Mouse (Mus musculus): ENCODE results near the gene Cep83. TPM values are rescaled to one million over a fixed set of nuclear protein-coding genes. Genes with fewer than 3 reads are reported as not detected.
A peak's percentile ranks its signal among the peaks of the same experiment; 100 is the strongest.

The Cep83 gene
- polyA plus RNA-seq, 1 experiment from 2014 or later = 22.5 TPM

DNA sequence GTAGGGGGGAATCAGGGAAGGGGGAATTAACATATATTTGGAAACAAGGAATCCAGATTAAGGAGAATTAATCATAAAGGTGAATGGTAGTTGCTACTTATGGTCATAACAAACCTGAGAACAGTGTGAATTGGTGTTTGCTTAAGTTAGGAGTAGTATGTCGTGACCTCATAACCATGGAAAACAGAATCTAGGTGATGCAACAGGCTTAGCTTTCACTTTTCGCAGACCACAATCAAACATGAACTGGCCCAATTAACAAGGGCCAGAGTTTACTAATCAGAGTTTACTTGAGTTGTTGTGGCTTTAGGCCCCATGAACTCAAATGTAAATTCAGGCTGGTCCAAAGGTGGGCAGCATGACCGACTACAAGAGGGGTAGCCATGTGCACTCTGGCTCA lies 105.5 kb downstream of the Cep83 start:
- H3K4me2 ChIP-seq (ENCODE audit: low read depth, low read length) = no peak overlapping the region
- no peak overlapping the region for H3K27ac ChIP-seq (replicated peaks; ENCODE audit: low read depth, low read length)
- 92% methylated on average over 3 of the region's 3 CpGs for WGBS
- no peak overlapping the region for H3K9ac ChIP-seq (ENCODE audit: low read depth, low read length)
- ATAC-seq (ENCODE audit: low read depth) = no peak
- H3K27me3 ChIP-seq (replicated peaks; ENCODE audit: control insufficient read depth, insufficient read depth, low read length) = no peaks in the 10 kb centered on the region
- H3K4me3 ChIP-seq (ENCODE audit: low read depth, low read length) = no peak overlapping the region
- no peaks in the 10 kb centered on the region for H3K9me3 ChIP-seq (ENCODE audit: control insufficient read depth, low read length)
- H3K36me3 ChIP-seq (ENCODE audit: control insufficient read depth, insufficient read depth, low read length) = peaks cover 7% of the 10 kb centered on the region; the same call in 1 of the 2 replicates
- no peak for DNase-seq (ENCODE audit: low spot score)
- no peaks in the 10 kb centered on the region for H3K4me1 ChIP-seq (ENCODE audit: control insufficient read depth, insufficient read depth, low read length)

GRCm38 (mm10) chr10:94794666-94795244 lies 106.3 kb downstream of the Cep83 start:
- Histone ChIP-seq H3K4me1 (ENCODE audit: control insufficient read depth, insufficient read depth, low read length) (no peaks in the 10 kb centered on the region), H3K4me3 (ENCODE audit: low read depth, low read length) (no peak overlapping the region), H3K9me3 (ENCODE audit: control insufficient read depth, low read length) (no peaks in the 10 kb centered on the region), H3K36me3 (ENCODE audit: control insufficient read depth, insufficient read depth, low read length) (peaks cover 7% of the 10 kb centered on the region; the same call in 1 of the 2 replicates), H3K27me3 (replicated peaks; ENCODE audit: control insufficient read depth, insufficient read depth, low read length) (no peaks in the 10 kb centered on the region), H3K4me2 (ENCODE audit: low read depth, low read length) (no peak overlapping the region), H3K9ac (ENCODE audit: low read depth, low read length) (no peak overlapping the region), H3K27ac (replicated peaks; ENCODE audit: low read depth, low read length) (no peak overlapping the region)
- WGBS = 89% methylated on average over 5 of the region's 5 CpGs
- ATAC-seq (ENCODE audit: low read depth) (no peak), DNase-seq (ENCODE audit: low spot score) (no peak)

- Histone ChIP-seq H3K27ac (replicated peaks; ENCODE audit: low read depth, low read length) (no peak overlapping the region), H3K4me3 (ENCODE audit: low read depth, low read length) (no peak overlapping the region), H3K9ac (ENCODE audit: low read depth, low read length) (no peak overlapping the region), H3K4me1 (ENCODE audit: control insufficient read depth, insufficient read depth, low read length) (no peaks in the 10 kb centered on the region), H3K36me3 (ENCODE audit: control insufficient read depth, insufficient read depth, low read length) (peaks cover 7% of the 10 kb centered on the region; the same call in 1 of the 2 replicates), H3K4me2 (ENCODE audit: low read depth, low read length) (no peak overlapping the region), H3K9me3 (ENCODE audit: control insufficient read depth, low read length) (no peaks in the 10 kb centered on the region), H3K27me3 (replicated peaks; ENCODE audit: control insufficient read depth, insufficient read depth, low read length) (no peaks in the 10 kb centered on the region)
- no peak for DNase-seq (ENCODE audit: low spot score)
- no peak for ATAC-seq (ENCODE audit: low read depth)
- WGBS = 82% methylated on average over 5 of the region's 5 CpGs
Measured at GRCm38 (mm10) chr10:94798128-94798527, 109.7 kb downstream of the Cep83 start.

DNA sequence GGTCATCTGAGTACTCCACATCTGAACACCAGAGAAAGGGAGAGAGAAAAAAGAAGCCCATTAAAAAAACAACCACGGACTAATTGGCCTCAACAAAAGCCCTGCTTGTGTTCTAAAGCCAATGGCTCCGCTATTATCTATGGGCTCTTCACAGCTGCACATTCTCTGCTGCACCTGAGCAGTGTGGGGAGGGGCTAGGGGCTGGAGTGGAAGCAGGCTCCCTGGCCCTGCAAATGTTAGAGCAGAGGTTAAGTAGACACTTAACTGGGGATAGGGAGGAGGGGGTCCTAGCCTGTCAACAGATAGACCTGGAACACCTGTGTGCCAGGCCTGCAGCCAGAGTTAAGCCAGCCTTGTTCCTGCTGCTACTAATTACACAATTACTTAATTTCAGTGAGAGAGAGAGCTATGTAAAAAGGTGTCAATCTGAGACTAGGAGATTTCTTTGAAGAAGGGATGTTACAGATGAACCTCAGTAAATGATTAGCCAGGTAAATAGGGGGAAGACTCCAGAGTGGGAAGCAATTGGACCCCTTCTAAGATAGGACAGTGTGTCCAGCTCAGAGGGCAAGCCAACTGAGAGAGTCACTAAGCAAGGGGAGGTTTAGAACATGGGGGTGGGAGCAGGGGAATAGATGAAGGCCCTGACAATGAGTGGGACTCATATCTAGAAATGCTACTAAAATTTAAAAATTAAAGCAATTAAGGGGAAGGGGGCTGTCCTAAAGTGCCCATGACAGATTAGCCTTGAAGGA lies 111.2 kb downstream of the Cep83 start:
- WGBS = 36% methylated on average over 2 of the region's 2 CpGs
- ATAC-seq (ENCODE audit: low read depth) (no peak), DNase-seq (ENCODE audit: low spot score) (no peak)
- H3K27me3 ChIP-seq (replicated peaks; ENCODE audit: control insufficient read depth, insufficient read depth, low read length) = no peaks in the 10 kb centered on the region
- no peak overlapping the region for H3K4me3 ChIP-seq (ENCODE audit: low read depth, low read length)
- H3K36me3 ChIP-seq (ENCODE audit: control insufficient read depth, insufficient read depth, low read length) = peaks cover 7% of the 10 kb centered on the region; the same call in 1 of the 2 replicates
- H3K27ac ChIP-seq (replicated peaks; ENCODE audit: low read depth, low read length) = no peak overlapping the region
- H3K9me3 ChIP-seq (ENCODE audit: control insufficient read depth, low read length) = no peaks in the 10 kb centered on the region
- H3K4me1 ChIP-seq (ENCODE audit: control insufficient read depth, insufficient read depth, low read length) = peaks cover 9% of the 10 kb centered on the region; the same call in 1 of the 2 replicates
- H3K9ac ChIP-seq (ENCODE audit: low read depth, low read length) = no peak overlapping the region
- H3K4me2 ChIP-seq (ENCODE audit: low read depth, low read length) = no peak overlapping the region

- H3K4me2 ChIP-seq (ENCODE audit: low read depth, low read length) = no peak overlapping the region
- no peak overlapping the region for H3K27ac ChIP-seq (replicated peaks; ENCODE audit: low read depth, low read length)
- no peak overlapping the region for H3K4me3 ChIP-seq (ENCODE audit: low read depth, low read length)
- no peaks in the 10 kb centered on the region for H3K27me3 ChIP-seq (replicated peaks; ENCODE audit: control insufficient read depth, insufficient read depth, low read length)
- no peaks in the 10 kb centered on the region for H3K9me3 ChIP-seq (ENCODE audit: control insufficient read depth, low read length)
- ATAC-seq (ENCODE audit: low read depth) (no peak), DNase-seq (ENCODE audit: low spot score) (no peak)
- 91% methylated on average over 7 of the region's 7 CpGs for WGBS
- H3K9ac ChIP-seq (ENCODE audit: low read depth, low read length) = no peak overlapping the region
- H3K4me1 ChIP-seq (ENCODE audit: control insufficient read depth, insufficient read depth, low read length) = peaks cover 10% of the 10 kb centered on the region; the same call in 1 of the 2 replicates
- H3K36me3 ChIP-seq (ENCODE audit: control insufficient read depth, insufficient read depth, low read length) = peaks cover 1% of the 10 kb centered on the region; the same call in 1 of the 2 replicates
Measured at GRCm38 (mm10) chr10:94800677-94801354, 112.4 kb downstream of the Cep83 start.

DNA sequence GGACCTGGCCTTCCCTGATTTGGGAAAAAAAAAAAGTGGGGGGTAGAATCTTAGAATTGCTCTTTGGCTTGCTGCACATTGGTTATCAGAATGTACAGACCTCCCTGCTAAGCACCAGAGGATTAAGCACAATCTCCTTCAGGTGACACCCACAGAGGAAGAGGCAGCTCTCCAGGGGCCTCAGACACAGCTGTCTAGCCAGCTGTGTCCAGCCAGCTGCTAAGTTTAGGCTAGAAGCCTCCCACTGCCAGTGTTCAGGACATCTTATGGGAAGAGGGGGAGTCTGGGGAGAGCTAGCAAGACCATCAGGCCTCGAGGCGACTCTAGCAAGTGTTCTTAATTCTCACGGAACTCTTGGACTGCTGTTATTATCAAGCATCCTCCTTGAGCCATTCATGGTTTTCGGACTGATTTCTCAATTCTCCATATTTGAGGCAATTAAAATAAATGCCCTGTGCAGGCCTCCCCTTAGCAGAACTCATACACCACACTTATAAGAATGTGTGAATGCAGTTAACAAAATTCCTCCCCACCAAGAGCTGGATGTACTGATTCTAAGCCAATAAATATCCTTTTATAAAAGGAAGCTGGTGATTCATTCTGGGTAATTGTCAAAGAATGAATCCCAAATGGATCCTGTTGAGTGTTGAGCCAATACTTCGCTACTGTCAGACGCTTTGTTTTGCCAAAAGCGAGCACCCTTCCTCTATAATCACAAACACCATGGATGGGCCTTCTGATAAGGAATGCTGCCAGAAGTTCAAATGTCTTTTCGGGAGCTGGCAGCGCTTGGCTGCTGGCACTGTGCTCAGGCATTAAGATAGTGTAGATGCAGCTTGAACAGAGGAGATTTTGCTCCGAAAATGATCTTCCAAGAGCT lies 115.8 kb downstream of the Cep83 start:
- no peak overlapping the region for H3K9ac ChIP-seq (ENCODE audit: low read depth, low read length)
- WGBS = 54% methylated on average over 10 of the region's 10 CpGs
- no peak overlapping the region for H3K27ac ChIP-seq (replicated peaks; ENCODE audit: low read depth, low read length)
- H3K27me3 ChIP-seq (replicated peaks; ENCODE audit: control insufficient read depth, insufficient read depth, low read length) = no peaks in the 10 kb centered on the region
- no peaks in the 10 kb centered on the region for H3K36me3 ChIP-seq (ENCODE audit: control insufficient read depth, insufficient read depth, low read length)
- no peak overlapping the region for H3K4me3 ChIP-seq (ENCODE audit: low read depth, low read length)
- no peaks in the 10 kb centered on the region for H3K9me3 ChIP-seq (ENCODE audit: control insufficient read depth, low read length)
- DNase-seq (ENCODE audit: low spot score) = peak; percentile 42
- H3K4me1 ChIP-seq (ENCODE audit: control insufficient read depth, insufficient read depth, low read length) = peaks cover 10% of the 10 kb centered on the region; the same call in 1 of the 2 replicates
- peak; percentile 47; the same call in 1 of the 2 replicates for ATAC-seq (ENCODE audit: low read depth)
- no peak overlapping the region for H3K4me2 ChIP-seq (ENCODE audit: low read depth, low read length)

- Histone ChIP-seq H3K4me3 (ENCODE audit: low read depth, low read length) (no peak overlapping the region), H3K9me3 (ENCODE audit: control insufficient read depth, low read length) (no peaks in the 10 kb centered on the region), H3K4me2 (ENCODE audit: low read depth, low read length) (no peak overlapping the region), H3K27ac (replicated peaks; ENCODE audit: low read depth, low read length) (no peak overlapping the region), H3K4me1 (ENCODE audit: control insufficient read depth, insufficient read depth, low read length) (peaks cover 10% of the 10 kb centered on the region; the same call in 1 of the 2 replicates), H3K9ac (ENCODE audit: low read depth, low read length) (no peak overlapping the region), H3K36me3 (ENCODE audit: control insufficient read depth, insufficient read depth, low read length) (no peaks in the 10 kb centered on the region), H3K27me3 (replicated peaks; ENCODE audit: control insufficient read depth, insufficient read depth, low read length) (no peaks in the 10 kb centered on the region)
- no peak for ATAC-seq (ENCODE audit: low read depth)
- peak; percentile 79 for DNase-seq (ENCODE audit: low spot score)
- WGBS = 56% methylated on average over 1 of the region's 1 CpGs
Measured at GRCm38 (mm10) chr10:94804909-94805220, 116.4 kb downstream of the Cep83 start.

DNA sequence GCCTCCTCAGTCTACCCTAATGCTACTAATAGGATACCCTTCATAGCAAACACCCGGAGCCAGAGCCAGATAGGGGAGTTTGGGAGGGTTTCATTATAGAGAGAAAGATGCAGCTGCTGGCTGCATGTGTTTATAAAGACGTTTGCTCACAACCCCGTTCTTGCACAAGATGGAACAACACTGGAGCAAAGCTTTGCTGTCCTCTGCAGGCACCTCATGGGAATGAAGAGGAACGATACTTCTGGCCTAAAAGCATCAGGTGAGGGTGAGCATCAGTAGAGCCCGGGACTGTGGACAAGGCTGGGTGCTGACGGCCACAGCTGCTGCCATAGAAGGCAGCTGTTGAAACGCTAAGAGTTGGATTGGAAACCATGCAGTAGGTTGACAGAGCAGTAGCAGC lies 118.9 kb downstream of the Cep83 start:
- no peaks in the 10 kb centered on the region for H3K36me3 ChIP-seq (ENCODE audit: control insufficient read depth, insufficient read depth, low read length)
- WGBS = 60% methylated on average over 7 of the region's 7 CpGs
- ATAC-seq (ENCODE audit: low read depth) = no peak
- peaks cover 10% of the 10 kb centered on the region; the same call in 1 of the 2 replicates for H3K4me1 ChIP-seq (ENCODE audit: control insufficient read depth, insufficient read depth, low read length)
- H3K27me3 ChIP-seq (replicated peaks; ENCODE audit: control insufficient read depth, insufficient read depth, low read length) = no peaks in the 10 kb centered on the region
- H3K9ac ChIP-seq (ENCODE audit: low read depth, low read length) = no peak overlapping the region
- H3K4me2 ChIP-seq (ENCODE audit: low read depth, low read length) = no peak overlapping the region
- H3K27ac ChIP-seq (replicated peaks; ENCODE audit: low read depth, low read length) = no peak overlapping the region
- DNase-seq (ENCODE audit: low spot score) = no peak
- H3K4me3 ChIP-seq (ENCODE audit: low read depth, low read length) = no peak overlapping the region
- no peaks in the 10 kb centered on the region for H3K9me3 ChIP-seq (ENCODE audit: control insufficient read depth, low read length)
